Mouse (Mus musculus) stomach, embryonic 16.5 days (tissue): ENCODE measurements around the gene Eif4b. TPM values are rescaled to one million over a fixed set of nuclear protein-coding genes. Genes with fewer than 3 reads are reported as not detected.

ENCODE experiments used
- ATAC-seq: fragments of 200-750 bp; cut with Nextera tagmentation; 2 replicates; pipeline ENCODE4 v1.8.0; 2017; ENCODE audit warnings: moderate number of reproducible peaks, moderate TSS enrichment; ENCODE audit not compliant: insufficient read depth, low FRiP score
- H3K27ac ChIP-seq: fragments of 300-500 bp; sonication (generic); 2 replicates; pipeline ENCODE4 v1.5.1; 2014; ENCODE audit warnings: low read length
- H3K27me3 ChIP-seq: fragments of 300-500 bp; sonication (generic); 2 replicates; pipeline ENCODE4 v1.6.1; 2014; ENCODE audit warnings: low read length, control low read depth, mixed read lengths; ENCODE audit not compliant: control insufficient read depth, insufficient read depth
- H3K36me3 ChIP-seq: fragments of 300-500 bp; sonication (generic); 2 replicates; pipeline ENCODE4 v1.6.1; 2014; ENCODE audit warnings: low read length; ENCODE audit not compliant: control insufficient read depth, insufficient read depth
- H3K4me1 ChIP-seq: fragments of 300-500 bp; sonication (generic); 2 replicates; pipeline ENCODE4 v1.6.1; 2014; ENCODE audit warnings: low read length, control low read depth, mixed read lengths; ENCODE audit not compliant: control insufficient read depth, insufficient read depth
- H3K4me2 ChIP-seq: fragments of 300-500 bp; sonication (generic); 2 replicates; pipeline ENCODE4 v1.6.1; 2014; ENCODE audit warnings: low read depth, low read length, mixed read lengths
- H3K4me3 ChIP-seq: fragments of 300-500 bp; sonication (generic); replicated peaks from 2 replicates; pipeline ENCODE4 v1.5.1; 2014; ENCODE audit warnings: mild to moderate bottlenecking, low read length
- H3K9ac ChIP-seq: fragments of 300-500 bp; sonication (generic); 2 replicates; pipeline ENCODE4 v1.6.1; 2014; ENCODE audit warnings: low read length
- H3K9me3 ChIP-seq: fragments of 300-500 bp; sonication (generic); replicated peaks from 2 replicates; pipeline ENCODE4 v1.6.1; 2016; ENCODE audit warnings: low read length, control low read depth; ENCODE audit not compliant: control insufficient read depth
- WGBS: fragments of 180-500 bp; shearing (Covaris S2); extraction: QIAGEN DNeasy Blood & Tissue Kit; methylation state at CpG from one replicate; pipeline ENCODE4 v1.1.7; 2014; 5-methylcytosine and 5-hydroxymethylcytosine counted together
- polyA plus RNA-seq: library from polyadenylated mRNA; unstranded; fragments of >200 nt; fragmentation: Nextera tagmentation; extraction: Ambion mirVana; gene quantifications from 2 replicates; pipeline ENCODE4 v1.2.1, GENCODE M21; 2015

The Eif4b gene
- polyA plus RNA-seq, 1 experiment from 2014 or later, result 108 TPM

DNA sequence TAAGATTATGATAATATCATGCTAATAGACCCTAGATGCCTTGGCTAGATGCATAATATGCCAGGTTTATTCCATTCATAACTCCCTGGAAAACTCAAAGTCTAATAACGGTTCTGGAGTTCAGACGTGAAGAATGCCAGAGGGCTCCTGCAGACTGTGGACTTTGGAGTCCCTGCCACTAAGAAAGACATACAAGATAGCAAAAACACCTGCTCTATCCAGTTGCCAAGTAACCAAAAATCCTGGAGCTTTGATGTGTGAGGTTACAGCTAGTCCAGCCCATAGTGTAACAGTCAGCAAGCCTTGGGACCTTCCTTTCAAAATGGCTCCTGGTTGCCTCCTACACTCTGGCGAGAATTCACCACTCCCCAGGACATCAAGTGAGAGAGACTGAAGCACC is 28.8 kb upstream of the Eif4b start:
- H3K4me3 ChIP-seq, result no peak overlapping the region
- H3K27me3 ChIP-seq, result no peaks in the 10 kb centered on the region
- no peaks in the 10 kb centered on the region for H3K9me3 ChIP-seq
- H3K9ac ChIP-seq, result no peak overlapping the region
- 53% methylated on average over 3 of the region's 3 CpGs for WGBS
- H3K4me2 ChIP-seq, result no peak overlapping the region
- no peak for ATAC-seq
- H3K36me3 ChIP-seq, result no peaks in the 10 kb centered on the region
- H3K4me1 ChIP-seq, result no peaks in the 10 kb centered on the region
- H3K27ac ChIP-seq, result no peak overlapping the region

DNA sequence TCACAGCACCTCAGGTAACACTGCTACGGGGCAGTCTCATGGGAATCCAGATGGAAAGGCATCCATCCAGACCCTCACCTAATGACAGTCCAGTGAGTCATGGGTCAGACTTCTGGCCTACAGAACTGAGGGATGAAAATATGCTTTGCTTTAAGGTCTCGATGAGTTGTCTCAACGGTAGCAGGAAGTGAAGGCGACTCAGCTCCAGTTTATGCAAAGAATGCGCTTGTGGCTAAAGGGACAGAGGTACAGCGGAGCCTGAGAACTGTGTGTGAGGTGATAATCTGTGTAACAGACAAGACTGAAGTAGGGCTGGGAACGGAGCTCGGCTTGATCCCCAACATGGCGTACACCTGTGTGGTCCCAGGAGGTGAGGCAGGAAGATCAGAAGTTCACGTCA is 27.9 kb upstream of the Eif4b start:
- H3K4me3 ChIP-seq, result no peak overlapping the region
- no peaks in the 10 kb centered on the region for H3K36me3 ChIP-seq
- H3K4me2 ChIP-seq, result no peak overlapping the region
- no peaks in the 10 kb centered on the region for H3K9me3 ChIP-seq
- no peak overlapping the region for H3K27ac ChIP-seq
- no peaks in the 10 kb centered on the region for H3K4me1 ChIP-seq
- no peaks in the 10 kb centered on the region for H3K27me3 ChIP-seq
- H3K9ac ChIP-seq, result no peak overlapping the region
- no peak for ATAC-seq
- WGBS, result 83% methylated on average over 10 of the region's 10 CpGs

DNA sequence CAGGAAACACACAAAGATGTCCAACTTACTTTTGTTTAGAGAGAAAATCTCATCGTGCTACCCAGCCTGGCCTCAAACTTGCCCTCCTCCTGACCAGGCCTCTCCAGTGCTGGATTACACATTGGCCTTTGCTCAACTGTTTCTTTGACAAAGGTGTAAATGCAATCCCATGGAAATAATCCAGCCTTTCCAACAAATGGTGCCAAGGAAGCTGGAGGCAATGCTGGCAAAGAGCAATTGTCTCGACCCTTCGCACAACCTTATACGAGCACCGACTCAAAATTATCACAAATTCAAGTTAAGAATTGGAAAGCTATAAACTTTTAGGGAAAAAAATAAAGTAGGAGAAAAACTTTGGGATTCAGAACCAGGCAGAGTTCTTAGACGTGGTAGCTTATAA is 25.6 kb upstream of the Eif4b start:
- 88% methylated on average over 6 of the region's 6 CpGs for WGBS

DNA sequence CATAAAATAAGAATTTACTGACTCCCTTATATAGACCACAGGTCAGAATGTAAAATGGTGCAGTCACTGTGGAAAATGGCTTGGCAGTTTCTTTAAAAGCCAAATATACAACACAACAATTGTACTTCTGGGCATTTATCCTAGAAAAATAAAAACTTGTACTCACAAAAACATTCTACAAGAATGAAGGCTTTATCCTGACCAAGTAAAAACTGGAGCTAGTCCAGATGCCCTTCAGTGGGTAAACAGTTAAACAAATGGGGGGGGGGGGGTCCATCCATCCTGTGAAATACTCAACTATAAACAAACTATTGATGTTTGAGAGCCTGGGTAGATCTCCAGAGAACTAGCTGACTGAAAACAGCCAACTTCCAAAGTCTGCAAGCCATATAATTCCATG is 23.7 kb upstream of the Eif4b start:
- no peak for ATAC-seq
- Histone ChIP-seq H3K27me3 (no peaks in the 10 kb centered on the region), H3K4me1 (no peaks in the 10 kb centered on the region; the same call in 1 of the 2 replicates), H3K36me3 (no peaks in the 10 kb centered on the region), H3K9ac (no peak overlapping the region), H3K4me3 (no peak overlapping the region), H3K4me2 (no peak overlapping the region), H3K27ac (no peak overlapping the region), H3K9me3 (no peaks in the 10 kb centered on the region)

More for the DNA sequence above, 25.6 kb upstream of the Eif4b start:
- ATAC-seq, result no peak
- H3K4me3 ChIP-seq, result no peak overlapping the region
- no peaks in the 10 kb centered on the region for H3K9me3 ChIP-seq
- no peaks in the 10 kb centered on the region; the same call in 1 of the 2 replicates for H3K4me1 ChIP-seq
- H3K4me2 ChIP-seq, result no peak overlapping the region
- no peak overlapping the region for H3K9ac ChIP-seq
- H3K27me3 ChIP-seq, result no peaks in the 10 kb centered on the region
- no peak overlapping the region for H3K27ac ChIP-seq
- no peaks in the 10 kb centered on the region for H3K36me3 ChIP-seq

DNA sequence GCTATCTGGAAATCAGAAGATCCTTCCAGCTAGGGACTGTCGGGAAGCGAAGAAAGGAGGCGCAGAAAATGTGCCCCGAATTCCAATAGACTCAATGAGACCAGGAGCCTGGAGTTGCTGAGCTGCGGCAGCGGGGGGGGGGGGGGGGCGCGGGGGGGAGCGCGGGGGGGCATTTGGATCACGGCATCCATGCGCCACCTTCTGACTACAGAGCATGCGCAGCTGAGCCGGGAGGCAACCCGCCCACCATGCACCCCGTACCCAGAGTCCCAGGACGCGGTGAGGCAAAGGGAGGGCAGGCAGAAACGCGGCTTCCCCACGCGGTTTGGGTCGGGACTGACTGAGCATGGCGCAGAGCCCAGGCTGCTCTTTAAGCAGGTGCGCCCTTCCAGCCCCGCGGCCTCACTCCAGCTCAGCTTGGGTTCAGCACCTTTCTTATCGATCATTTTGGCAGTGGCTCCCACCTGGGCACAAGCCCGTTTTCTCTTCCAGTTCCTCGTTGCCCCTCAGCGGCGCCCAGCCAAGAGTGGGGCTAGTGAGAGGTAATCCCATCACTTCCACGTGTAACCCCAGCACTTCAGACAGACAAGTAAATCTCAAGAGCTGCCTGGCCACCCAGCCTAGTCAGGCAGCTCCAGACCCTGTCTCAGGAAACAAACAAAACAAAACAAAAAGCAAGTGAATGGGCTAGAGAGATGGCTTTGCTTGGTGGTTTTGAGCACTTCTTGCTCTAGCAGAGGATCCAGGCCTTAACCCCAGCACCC is 21.5 kb upstream of the Eif4b start:
- Histone ChIP-seq H3K27me3 (no peaks in the 10 kb centered on the region), H3K4me2 (peak overlapping the region; percentile 73), H3K4me1 (peaks cover 3% of the 10 kb centered on the region; the same call in 1 of the 2 replicates), H3K36me3 (no peaks in the 10 kb centered on the region), H3K27ac (peak overlapping the region; percentile 69), H3K9me3 (no peaks in the 10 kb centered on the region), H3K4me3 (peak overlapping the region; percentile 49), H3K9ac (peak overlapping the region; percentile 68)
- WGBS, result under 1% methylated on average over 27 of the region's 33 CpGs
- peak; percentile 87 for ATAC-seq

DNA sequence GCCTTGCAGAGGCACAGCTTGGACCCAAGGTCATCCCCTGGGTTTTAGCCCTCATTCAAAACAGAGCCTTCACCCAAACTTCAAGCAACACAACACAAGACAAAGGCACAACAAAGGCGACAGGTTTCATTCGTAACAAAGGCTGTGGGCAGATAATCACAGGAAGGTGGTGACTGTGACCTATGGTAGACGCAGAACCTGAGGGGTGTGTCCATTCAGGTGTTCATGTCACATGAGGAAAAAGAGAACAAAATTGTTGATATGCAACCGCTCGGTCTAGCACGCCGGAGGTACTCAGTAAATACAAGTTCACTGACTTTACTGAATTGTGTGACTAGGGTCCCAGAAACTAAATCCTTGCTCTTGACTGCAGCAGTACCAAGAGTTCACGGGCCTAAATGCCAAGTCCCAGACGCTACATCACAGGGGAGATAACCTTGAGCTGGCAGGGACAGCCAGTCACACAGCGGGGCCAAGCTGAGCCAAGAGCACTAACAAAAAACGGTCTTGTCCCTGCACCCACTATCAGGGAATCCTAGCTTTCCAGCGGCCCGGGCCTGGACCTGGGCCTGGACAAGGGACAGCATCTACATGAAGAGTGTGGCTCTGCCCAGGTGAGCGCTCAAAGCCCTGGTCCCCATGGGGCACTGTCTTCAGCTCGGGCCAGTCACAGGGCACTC is 16.9 kb upstream of the Eif4b start:
- Histone ChIP-seq H3K4me1 (peaks cover 3% of the 10 kb centered on the region; the same call in 1 of the 2 replicates), H3K36me3 (no peaks in the 10 kb centered on the region), H3K9ac (no peak overlapping the region), H3K27ac (no peak overlapping the region; the same call in 1 of the 2 replicates), H3K4me3 (no peak overlapping the region), H3K27me3 (no peaks in the 10 kb centered on the region), H3K4me2 (no peak overlapping the region), H3K9me3 (no peaks in the 10 kb centered on the region)
- ATAC-seq, result no peak
- WGBS, result 81% methylated on average over 15 of the region's 15 CpGs

DNA sequence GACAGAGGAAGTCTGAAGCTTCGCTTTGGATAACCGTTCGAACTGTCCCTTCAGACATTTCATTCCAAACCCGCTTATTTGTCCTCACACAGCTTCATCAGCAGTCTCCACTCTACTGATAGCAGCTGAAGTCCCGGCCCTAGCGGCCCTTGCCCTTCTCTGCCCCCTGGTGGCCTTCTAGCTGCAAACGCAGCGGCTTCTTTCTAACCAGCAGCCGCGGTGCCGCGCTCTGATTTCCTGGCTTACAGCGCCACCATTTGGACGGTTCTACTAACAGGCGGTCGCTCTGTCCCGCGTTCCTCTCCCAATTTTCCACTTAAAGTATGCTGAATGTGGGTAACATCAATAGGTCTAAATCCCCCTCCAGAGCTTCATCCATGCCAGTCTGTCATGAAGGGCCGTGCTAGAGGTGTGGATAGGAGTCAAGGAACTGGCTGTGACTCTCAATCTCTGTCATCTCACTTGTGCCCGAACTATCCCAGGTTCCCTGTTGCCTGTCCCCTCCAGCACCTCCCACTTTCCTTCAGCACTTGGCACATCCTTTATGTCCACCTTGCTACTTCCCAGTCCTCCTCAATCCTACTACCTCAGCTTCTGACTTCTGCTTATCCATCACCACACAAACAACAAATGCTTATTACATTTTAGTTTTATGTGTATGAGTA is 7.8 kb upstream of the Eif4b start:
- H3K4me1 ChIP-seq, result peaks cover 9% of the 10 kb centered on the region; the same call in 1 of the 2 replicates
- no peaks in the 10 kb centered on the region for H3K9me3 ChIP-seq
- ATAC-seq, result peak; percentile 79
- no peak overlapping the region for H3K4me2 ChIP-seq
- no peak overlapping the region for H3K4me3 ChIP-seq
- no peak overlapping the region for H3K27ac ChIP-seq
- H3K36me3 ChIP-seq, result no peaks in the 10 kb centered on the region
- no peak overlapping the region for H3K9ac ChIP-seq
- 3% methylated on average over 20 of the region's 20 CpGs for whole genome bisulfite sequencing
- no peaks in the 10 kb centered on the region for H3K27me3 ChIP-seq

DNA sequence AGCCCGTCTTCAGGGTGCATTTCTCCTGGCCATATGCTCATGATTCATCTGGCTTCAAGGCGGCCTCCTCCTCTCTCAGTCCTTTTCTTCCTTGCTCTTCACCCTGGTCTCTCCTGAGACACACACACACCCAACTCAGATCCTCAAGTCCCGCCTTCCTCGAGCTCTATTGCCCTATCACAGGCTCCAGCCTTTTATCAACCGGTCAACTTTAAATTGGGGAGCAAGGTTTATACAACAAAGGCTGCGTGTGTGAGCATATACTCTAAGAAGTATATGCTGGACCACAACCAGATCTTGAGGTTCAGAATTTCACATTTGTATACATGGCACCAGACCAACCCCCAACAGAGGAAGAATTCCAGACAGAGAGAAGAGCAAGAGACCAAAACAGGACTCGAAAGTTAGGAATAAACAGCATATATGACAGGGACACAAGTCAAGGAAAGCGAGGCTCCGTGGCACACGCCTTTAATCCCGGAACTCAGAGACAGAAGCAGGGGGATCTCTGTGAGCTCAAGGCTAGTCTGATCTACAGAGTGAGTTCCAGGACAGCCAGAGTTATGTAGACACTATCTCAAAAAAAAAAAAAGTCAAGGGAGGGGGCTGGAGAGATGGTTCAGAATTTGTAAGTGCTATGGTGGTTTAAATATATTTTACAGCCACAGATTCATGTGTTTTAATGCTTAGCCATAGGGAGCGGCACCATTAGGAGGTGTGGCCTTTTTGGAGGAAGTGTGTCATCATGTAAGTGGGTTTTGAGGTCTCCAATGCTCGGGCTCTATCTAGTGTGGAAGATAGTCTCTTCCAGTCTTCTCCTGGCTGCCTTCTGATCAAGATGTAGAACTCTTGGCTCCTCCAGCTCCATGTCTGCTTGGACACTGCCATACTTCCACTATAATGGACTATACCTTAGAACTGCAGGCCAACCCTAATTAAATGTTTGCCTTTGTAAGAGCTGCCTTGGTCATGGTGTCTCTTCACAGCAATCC is 2.8 kb upstream of the Eif4b start:
- Histone ChIP-seq H3K4me1 (peaks cover 11% of the 10 kb centered on the region), H3K27me3 (no peaks in the 10 kb centered on the region), H3K27ac (no peak overlapping the region), H3K9me3 (no peaks in the 10 kb centered on the region), H3K4me3 (no peak overlapping the region), H3K36me3 (no peaks in the 10 kb centered on the region), H3K4me2 (no peak overlapping the region), H3K9ac (no peak overlapping the region)
- ATAC-seq, result no peak
- WGBS, result 64% methylated on average over 13 of the region's 13 CpGs
